Mouse (Mus musculus): ENCODE measurements around the gene Zfp981. TPM values are rescaled to one million over a fixed set of nuclear protein-coding genes. Genes with fewer than 3 reads are reported as not detected.
A peak's percentile ranks its signal among the peaks of the same experiment; 100 is the strongest.
"Not testable (repeated sequence)": the region's sequence is repeated elsewhere in the genome, so short reads cannot be mapped to it uniquely, and the experiment has no call there.

Gene Zfp981
- polyA plus RNA-seq, 1 experiment from 2014 or later = not detected

GRCm38 (mm10) chr4:146535883-146536282 lies 34.1 kb downstream of the Zfp981 start:
- H3K4me1 ChIP-seq (ENCODE audit: control insufficient read depth, insufficient read depth, low read length) = no peaks in the 10 kb centered on the region
- no peak overlapping the region for H3K4me2 ChIP-seq (ENCODE audit: low read depth, low read length)
- no peaks in the 10 kb centered on the region for H3K36me3 ChIP-seq (ENCODE audit: control insufficient read depth, insufficient read depth, low read length)
- H3K9ac ChIP-seq (ENCODE audit: low read depth, low read length) = no peak overlapping the region
- peaks cover 74% of the 10 kb centered on the region for H3K9me3 ChIP-seq (ENCODE audit: control insufficient read depth, low read length)
- H3K27ac ChIP-seq (replicated peaks; ENCODE audit: low read depth, low read length) = no peak overlapping the region
- ATAC-seq (ENCODE audit: low read depth) (no peak), DNase-seq (ENCODE audit: low spot score) (no peak)
- H3K27me3 ChIP-seq (replicated peaks; ENCODE audit: control insufficient read depth, insufficient read depth, low read length) = no peaks in the 10 kb centered on the region
- H3K4me3 ChIP-seq (ENCODE audit: low read depth, low read length) = no peak overlapping the region

GRCm38 (mm10) chr4:146579905-146580873 lies 78.4 kb downstream of the Zfp981 start:
- not testable (repeated sequence) for H3K27ac ChIP-seq (replicated peaks; ENCODE audit: low read depth, low read length); H3K9ac ChIP-seq (ENCODE audit: low read depth, low read length); H3K4me3 ChIP-seq (ENCODE audit: low read depth, low read length); DNase-seq (ENCODE audit: low spot score); H3K27me3 ChIP-seq (replicated peaks; ENCODE audit: control insufficient read depth, insufficient read depth, low read length); H3K9me3 ChIP-seq (ENCODE audit: control insufficient read depth, low read length); H3K4me1 ChIP-seq (ENCODE audit: control insufficient read depth, insufficient read depth, low read length); H3K36me3 ChIP-seq (ENCODE audit: control insufficient read depth, insufficient read depth, low read length)
- WGBS = 2% methylated on average over 10 of the region's 111 CpGs
- peak; percentile 62; the same call in 1 of the 2 replicates for ATAC-seq (ENCODE audit: low read depth)
- H3K4me2 ChIP-seq (ENCODE audit: low read depth, low read length) = 0 out of 2 replicates have a peak overlapping the region, but pooled peaks have one; percentile 23

Other genes with a start within 250 kb of the Zfp981 start
- 3.0 and 3.2 TPM in 2 replicates for gene Zfp992, start 53.0 kb upstream of the Zfp981 start, polyA plus RNA-seq (2014; fragmentation: Nextera tagmentation; extraction: Ambion mirVana)
- 1.4 and 1.7 TPM in 2 replicates for gene Zfp993, start 108.9 kb downstream of the Zfp981 start, polyA plus RNA-seq (2014; fragmentation: Nextera tagmentation; extraction: Ambion mirVana)